In genomic region chr1:164770611-164771010, GRCm38 (mm10) we compare ENCODE assay signal across 11 mouse cellular contexts. TPM values are rescaled to one million over a fixed set of nuclear protein-coding genes. Genes with fewer than 3 reads are reported as not detected.
DNase-seq lines count a peak whose midpoint lies in the region; ATAC-seq and TF ChIP-seq lines count a peak whose summit lies in the region.
"Had no signal": no experiment of that assay in that cellular context is flagged by ENCODE, and none has a peak within 500 bp of the region (broad histone marks: within the 10 kb centered on the region; RNA-seq: fewer than 3 reads in every experiment).

No protein-coding gene starts in this region.

- H3K4me3 ChIP-seq in heart, adult 2 months: no peak overlapping the region
- H3K4me3 ChIP-seq in heart, embryonic 11.5 days (ENCODE audit: low read depth, low read length): no peak overlapping the region
- H3K4me3 ChIP-seq in layer of hippocampus, adult 2 months: no peak overlapping the region
- H3K4me3 ChIP-seq: erythroblast, embryonic 14.5 days; myocyte had no signal

- H3K27ac ChIP-seq in heart, adult 2 months: peak overlapping the region; percentile 81
- H3K27ac ChIP-seq in heart, embryonic 11.5 days (ENCODE audit: low read depth, low read length): no peak overlapping the region
- H3K27ac ChIP-seq in layer of hippocampus, adult 2 months: peak overlapping the region; percentile 85

- no peaks in the 10 kb centered on the region for H3K27me3 ChIP-seq in heart, adult 2 months (ENCODE audit: control insufficient read depth, insufficient read depth, low read length)
- no peaks in the 10 kb centered on the region for H3K27me3 ChIP-seq in heart, embryonic 11.5 days (ENCODE audit: control insufficient read depth, insufficient read depth, low read length)

- H3K4me1 ChIP-seq in heart, adult 2 months (ENCODE audit: control insufficient read depth, insufficient read depth, low read length): peaks cover 6% of the 10 kb centered on the region
- H3K4me1 ChIP-seq in heart, embryonic 11.5 days (ENCODE audit: control insufficient read depth, insufficient read depth, low read length): no peaks in the 10 kb centered on the region

- no peak for TF ChIP-seq POLR2A in heart, adult 2 months (IDR thresholded peaks at IDR 0.05; ENCODE audit: insufficient read depth, low read depth, low read length)

- peaks cover 5% of the 10 kb centered on the region for H3K36me3 ChIP-seq in heart, adult 2 months (ENCODE audit: control insufficient read depth, insufficient read depth, low read length)
- no peaks in the 10 kb centered on the region for H3K36me3 ChIP-seq in heart, embryonic 11.5 days (ENCODE audit: control insufficient read depth, insufficient read depth, low read length)

- TF ChIP-seq CTCF in heart, adult 2 months (IDR thresholded peaks at IDR 0.05): no peak
- TF ChIP-seq CTCF in layer of hippocampus, adult 2 months (conservative IDR thresholded peaks at IDR 0.05): no peak

- peak; percentile 99 for TF ChIP-seq EP300 in heart, adult 2 months (IDR thresholded peaks at IDR 0.05; ENCODE audit: insufficient read depth, low read depth, low read length)

- intact Hi-C loops in heart, adult 2 months (cut with DNase I): loop anchor here (1.0 to 2.0 kb wide), 2 partner anchors 26 to 126 kb away; partner anchors contain the start of gene Dpt
- intact Hi-C loops in gastrocnemius, postnatal 36 days (cut with DNase I): loop anchor here (5.0 kb wide), 1 partner anchor 132 kb away; no protein-coding TSS in a partner anchor

- no peak overlapping the region for H3K4me2 ChIP-seq in heart, embryonic 11.5 days

- no peak overlapping the region for H3K9ac ChIP-seq in heart, adult 2 months (ENCODE audit: low read depth, low read length)
- H3K9ac ChIP-seq in heart, embryonic 11.5 days (ENCODE audit: low read depth, low read length): no peak overlapping the region

- H3K79me2 ChIP-seq in heart, adult 2 months (replicated peaks; ENCODE audit: control insufficient read depth, insufficient read depth, low read length): no peaks in the 10 kb centered on the region

- DNase-seq in heart, adult 2 months: peak; percentile 82 to 91
- peak; percentile 65 for DNase-seq in brain, embryonic 18.5 days (ENCODE audit: low read depth, low spot score)
- DNase-seq in gastrocnemius, postnatal 36 days: peak; percentile 84 to 85
- peak; percentile 70 to 83 for DNase-seq in layer of hippocampus, adult 2 months (ENCODE audit: low spot score in 2 of 2)
- peak; percentile 78 for DNase-seq in lung, postnatal 36 days
- DNase-seq in thymus, postnatal 10 days (ENCODE audit: low spot score in 2 of 2): no peak
- no peak for DNase-seq in retina, embryonic 14.5 days (ENCODE audit: low spot score)

- WGBS in heart, adult 2 months: 15% methylated on average over 7 of the region's 7 CpGs
- WGBS in heart, embryonic 11.5 days (ENCODE audit: insufficient replicate concordance): 59% methylated on average over 7 of the region's 7 CpGs

- no peak for ATAC-seq in heart, embryonic 11.5 days (replicated peaks; ENCODE audit: insufficient number of reproducible peaks, low FRiP score, low TSS enrichment)

- no peaks in the 10 kb centered on the region; the same call in none of the 2 replicates for H3K9me3 ChIP-seq in heart, embryonic 11.5 days (replicated peaks; ENCODE audit: control insufficient read depth, low read length)

RNA-seq across cellular contexts. Expression of gene Dpt, which starts 25.8 kb away (rescaled TPM):
- total RNA-seq in heart, adult 2 months (2021): 100 to 1,000 TPM in 1 of 2 experiments, 10 to 100 TPM in 1; 89.3 to 108 TPM
- polyA plus RNA-seq in heart, adult 2 months (2012; rRNA removed): 69.7 and 129 TPM in 2 replicates
- polyA plus RNA-seq in heart, embryonic 11.5 days (2014; fragmentation: Nextera tagmentation; extraction: Ambion mirVana): 0.23 and 0.54 TPM in 2 replicates
- 10 to 100 TPM; 48.2 to 49.4 TPM for total RNA-seq in gastrocnemius, postnatal 36 days (2021)
- not detected for total RNA-seq in layer of hippocampus, adult 2 months (2021)
- total RNA-seq: ES-E14 had no signal

Comparison
In these comparisons a context has a peak if more than half of its experiments do, and no peak if none do; other contexts are left out.
1. DNase-seq: peak in heart, adult 2 months (2 of 2), brain, embryonic 18.5 days (single experiment), gastrocnemius, postnatal 36 days (2 of 2), layer of hippocampus, adult 2 months (2 of 2) and lung, postnatal 36 days (single experiment); none in thymus, postnatal 10 days (0 of 2) and retina, embryonic 14.5 days (single experiment).
2. RNA of gene Dpt, which starts 25.8 kb away (total RNA-seq): 89.3 to 108 TPM in heart, adult 2 months and 48.2 to 49.4 TPM in gastrocnemius, postnatal 36 days; not detected in layer of hippocampus, adult 2 months; every median in the first group is over 10 times any median in the second.